Mouse (Mus musculus) testis, postnatal 10 days (tissue): ENCODE measurements around the gene Rras2.

Experiments
- DNase-seq: peaks from one replicate; pipeline ENCODE4 v3.0.0; 2021; ENCODE audit warnings: low spot score

Gene Rras2

GRCm38 (mm10) chr7:114114284-114114683 is 3.3 kb downstream of the Rras2 start:
- DNase-seq: no peak

DNA sequence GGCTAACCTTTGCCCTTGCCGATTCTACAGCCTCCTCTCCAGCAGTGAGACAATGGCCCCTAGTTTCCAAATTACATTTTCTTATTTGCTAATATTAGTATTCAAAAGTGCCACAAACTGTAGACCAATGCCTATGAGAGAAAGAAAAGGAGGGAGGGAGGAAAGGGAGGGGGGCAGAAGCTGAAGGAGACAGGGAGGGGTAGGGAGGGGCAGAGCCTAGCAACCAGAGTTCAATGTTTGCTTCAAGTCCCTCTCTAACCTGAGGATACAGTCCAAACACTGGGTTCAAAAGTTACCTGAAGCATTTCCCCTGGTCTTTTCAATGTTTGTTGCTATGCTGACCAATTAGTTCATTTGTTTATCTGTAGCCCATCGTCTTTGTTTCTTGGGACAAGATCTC is 7.1 kb downstream of the Rras2 start:
- no peak for DNase-seq

DNA sequence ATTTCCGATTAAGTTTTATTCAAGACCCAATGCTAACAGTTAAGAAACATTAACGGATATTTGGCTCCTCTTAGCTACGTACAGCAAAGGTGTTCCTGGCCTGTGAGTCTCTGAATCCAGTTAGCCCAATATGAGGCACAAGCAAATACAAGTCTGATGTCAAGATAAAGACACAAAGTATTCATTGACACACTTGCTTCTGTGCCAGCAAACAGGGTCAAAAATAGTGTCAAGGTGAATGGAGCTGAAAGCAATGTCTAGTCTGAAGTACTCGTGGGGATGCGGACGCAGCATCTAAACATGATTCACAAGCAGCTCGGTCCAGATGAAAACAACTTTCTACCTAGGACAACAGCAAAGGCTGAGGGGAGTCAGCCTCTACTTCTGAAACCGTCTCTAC is 11.7 kb downstream of the Rras2 start:
- DNase-seq: no peak

- no peak for DNase-seq
Measured at GRCm38 (mm10) chr7:114103629-114104347, 13.8 kb downstream of the Rras2 start.

- no peak for DNase-seq
Measured at GRCm38 (mm10) chr7:114103152-114103551, 14.4 kb downstream of the Rras2 start.

GRCm38 (mm10) chr7:114102609-114103008 is 15.0 kb downstream of the Rras2 start:
- no peak for DNase-seq

DNA sequence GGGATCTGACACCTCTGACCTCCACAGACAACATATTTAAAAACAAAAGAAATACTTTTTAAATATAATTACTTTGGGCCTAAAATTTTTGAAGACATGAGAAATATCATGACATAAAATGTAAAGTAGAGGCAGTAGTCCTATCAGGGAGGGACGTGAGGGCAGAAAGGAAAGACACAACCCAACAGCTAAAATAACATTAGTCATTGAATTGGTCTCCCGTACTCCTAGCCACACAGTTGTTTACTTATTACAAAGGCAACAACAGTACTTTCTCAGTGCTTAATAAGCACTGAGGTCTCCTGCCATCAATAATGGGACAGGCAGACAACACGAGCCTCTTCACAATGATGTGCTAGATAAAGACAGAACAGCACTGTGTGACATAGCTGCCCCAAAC is 16.2 kb downstream of the Rras2 start:
- DNase-seq: no peak

DNA sequence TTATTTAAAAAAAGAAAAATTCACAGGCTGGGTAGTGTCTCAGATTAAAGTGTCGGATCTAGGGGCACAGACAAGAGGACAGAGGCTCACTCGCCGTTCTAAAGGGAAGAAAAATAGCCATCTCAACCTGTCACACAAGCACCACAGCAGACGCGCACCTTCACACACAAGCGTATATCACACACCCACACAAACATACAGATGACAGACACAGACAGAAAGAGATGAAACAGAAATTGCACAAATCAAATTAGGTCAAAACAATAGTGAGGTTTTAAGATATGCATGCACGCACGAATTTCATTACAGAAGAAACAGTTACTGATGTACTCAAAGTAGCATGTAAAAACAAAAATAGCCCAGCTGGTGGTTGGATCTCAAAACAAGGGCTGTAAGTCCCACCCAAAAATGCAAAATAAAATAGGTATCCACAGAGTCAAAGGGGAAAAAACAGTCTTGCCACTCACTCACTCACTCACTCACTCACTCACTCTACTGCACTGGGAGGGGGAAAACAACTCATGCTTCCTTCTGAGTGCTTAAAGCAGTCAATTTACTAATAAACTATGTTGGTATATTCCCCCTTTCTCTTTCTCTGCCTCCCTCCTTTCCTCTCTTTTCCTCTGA is 23.9 kb downstream of the Rras2 start:
- DNase-seq: no peak

GRCm38 (mm10) chr7:114090892-114091545 is 26.6 kb downstream of the Rras2 start:
- no peak for DNase-seq

- no peak for DNase-seq
Measured at GRCm38 (mm10) chr7:114090231-114090630, 27.4 kb downstream of the Rras2 start.

- DNase-seq: no peak
Measured at GRCm38 (mm10) chr7:114088918-114089317, 28.7 kb downstream of the Rras2 start.

GRCm38 (mm10) chr7:114087986-114088385 is 29.6 kb downstream of the Rras2 start:
- DNase-seq: no peak

DNA sequence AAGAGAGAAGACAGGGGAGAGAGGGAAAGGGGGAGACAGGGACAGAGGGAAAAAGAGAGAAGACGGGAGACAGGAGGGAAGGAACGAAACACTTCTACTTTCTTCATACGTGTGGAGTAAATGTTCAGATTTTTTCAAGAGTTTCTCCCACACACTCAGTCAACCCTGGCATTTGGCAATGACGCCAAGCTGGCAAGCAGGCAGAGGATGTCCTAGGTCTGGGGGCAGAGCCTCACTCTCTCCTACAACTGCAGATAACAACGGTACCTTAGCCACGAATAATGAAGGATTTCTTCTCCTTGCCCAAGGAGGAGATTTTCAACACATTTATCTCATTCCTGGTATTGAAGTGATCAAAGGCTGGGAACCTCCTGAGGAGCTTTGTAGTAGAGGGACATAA is 30.2 kb downstream of the Rras2 start:
- peak; percentile 60 for DNase-seq

DNA sequence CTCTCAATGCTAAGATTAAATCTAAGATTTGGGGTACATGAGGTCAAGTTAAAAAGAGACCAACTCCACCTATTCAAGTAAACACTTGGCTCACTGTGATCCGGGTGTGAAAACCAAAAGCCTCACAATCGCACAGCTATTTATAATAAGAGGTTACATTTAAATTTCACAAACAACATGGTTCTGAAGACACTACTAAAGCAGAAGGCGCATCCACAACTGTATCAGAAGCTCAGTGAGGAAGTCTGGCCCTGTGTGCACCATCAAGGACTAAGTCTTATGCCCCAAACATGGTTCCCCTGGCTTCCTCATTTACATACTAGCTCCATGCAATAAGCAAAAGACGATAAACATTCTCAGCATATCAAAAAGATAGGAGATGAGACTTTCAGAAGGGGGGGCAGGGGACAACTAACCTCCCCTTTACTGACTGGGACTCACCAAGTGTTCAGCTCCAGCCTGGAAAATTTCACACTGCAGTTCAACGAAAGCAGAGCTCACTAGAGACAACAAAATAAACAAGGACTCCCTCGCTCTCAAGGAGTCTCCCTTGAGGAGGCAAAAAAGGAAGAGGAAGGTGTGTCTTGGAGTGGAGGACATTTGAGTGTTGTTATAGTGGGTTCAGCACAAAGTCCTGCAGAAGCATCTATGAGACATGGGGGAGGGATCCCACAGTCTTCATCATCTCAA is 31.4 kb downstream of the Rras2 start:
- DNase-seq: no peak

DNA sequence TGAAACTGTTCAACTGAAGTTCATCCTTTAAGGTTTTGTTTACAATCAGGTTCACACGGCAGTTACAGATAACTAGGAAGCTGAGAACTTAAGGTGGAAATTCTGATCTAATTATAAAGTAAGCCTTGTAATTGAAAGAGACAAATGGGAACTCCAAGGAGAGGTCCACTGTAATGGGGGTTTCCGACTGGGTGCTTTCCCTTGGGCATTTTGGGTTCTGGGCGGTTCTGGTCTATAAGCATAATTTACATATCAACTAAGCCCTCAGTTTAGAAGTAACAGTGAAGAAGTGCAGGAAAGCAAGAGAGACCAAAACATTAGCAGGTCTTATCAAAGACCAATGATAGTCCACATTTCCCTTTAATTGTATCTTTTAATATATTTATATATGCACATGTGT is 33.8 kb downstream of the Rras2 start:
- DNase-seq: no peak

DNA sequence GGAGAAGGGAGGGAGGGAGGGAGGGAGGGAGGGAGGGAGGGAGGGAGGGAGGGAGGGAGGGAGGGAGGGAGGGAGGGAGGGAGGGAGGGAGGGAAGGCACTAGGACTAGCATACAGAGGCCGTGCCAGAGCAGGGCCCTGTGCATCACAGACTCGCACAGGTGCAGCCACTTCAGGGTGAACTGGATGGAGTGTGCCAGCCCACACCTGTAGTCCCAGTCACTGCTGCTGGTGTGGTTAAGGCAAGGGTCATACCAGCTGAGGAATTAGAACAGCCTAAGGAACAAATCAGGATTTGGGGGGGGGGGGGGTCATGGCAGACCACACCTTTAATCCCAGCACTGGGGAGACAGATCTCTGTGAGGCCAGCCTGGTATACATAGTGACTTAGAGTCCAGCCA is 34.5 kb downstream of the Rras2 start:
- DNase-seq: no peak

- DNase-seq: no peak
Measured at GRCm38 (mm10) chr7:114081633-114082420, 35.8 kb downstream of the Rras2 start.

DNA sequence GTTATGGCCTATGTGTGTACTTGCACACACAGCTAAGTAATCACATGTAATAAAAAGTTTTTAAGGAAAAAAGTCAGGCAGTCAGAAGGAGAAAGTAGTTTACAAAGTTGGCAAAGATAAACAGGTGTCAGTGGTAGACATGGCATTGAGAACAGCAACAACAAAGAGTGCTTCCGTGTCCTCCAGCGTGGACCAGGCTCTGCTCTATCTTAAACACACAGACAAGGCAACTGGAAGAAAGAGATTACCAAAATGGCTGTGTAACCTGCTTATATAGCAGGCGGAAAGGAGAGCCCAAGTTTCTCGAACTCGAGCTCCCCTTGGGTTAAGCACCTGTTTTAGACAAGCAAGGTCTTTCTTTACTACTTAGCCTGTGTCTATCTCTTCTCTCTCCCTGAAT is 37.3 kb downstream of the Rras2 start:
- no peak for DNase-seq

- no peak for DNase-seq
Measured at GRCm38 (mm10) chr7:114079343-114079742, 38.2 kb downstream of the Rras2 start.

DNA sequence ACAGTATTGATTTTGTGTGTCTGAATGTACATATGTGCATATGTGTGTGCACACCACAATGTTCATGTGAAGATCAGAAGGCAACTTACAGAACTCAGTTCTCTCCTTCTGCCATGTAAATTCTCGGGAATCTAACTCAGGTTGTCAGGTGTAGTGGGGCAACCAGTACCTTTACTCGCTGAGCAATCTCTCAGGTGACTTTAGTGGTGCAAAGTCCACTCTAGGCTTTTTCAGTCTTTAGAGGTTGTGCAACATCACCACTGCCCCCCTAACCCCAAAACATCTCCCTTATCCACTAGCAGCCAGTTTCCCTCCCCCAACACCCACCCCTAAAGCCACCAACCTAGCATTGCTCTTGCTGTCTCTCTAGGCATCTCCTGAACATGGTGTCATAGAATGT is 43.0 kb downstream of the Rras2 start:
- DNase-seq: no peak

GRCm38 (mm10) chr7:114074133-114074532 is 43.4 kb downstream of the Rras2 start:
- no peak for DNase-seq
